In the genomic region with DNA sequence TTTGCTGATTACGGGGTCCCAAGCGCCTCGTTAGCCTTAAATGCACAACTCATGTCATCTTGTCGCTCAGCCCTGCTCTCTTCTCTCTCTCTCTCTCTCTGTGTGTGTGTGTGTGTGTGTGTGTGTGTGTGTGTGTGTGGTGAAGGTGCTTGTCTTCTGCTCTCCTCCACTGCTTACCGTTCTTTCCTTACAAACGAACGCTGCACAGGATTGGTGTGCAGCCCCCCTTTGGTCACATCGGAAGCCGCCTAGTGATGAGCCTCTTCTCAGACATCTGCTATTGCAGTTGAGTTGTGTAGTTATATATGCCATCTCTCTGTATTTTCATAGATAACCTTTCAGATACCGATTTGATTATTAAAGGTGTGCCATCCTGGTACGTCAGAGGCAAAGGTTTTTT, we compare ENCODE assay signal across 9 mouse cellular contexts. TPM values are rescaled to one million over a fixed set of nuclear protein-coding genes. Genes with fewer than 3 reads are reported as not detected.
DNase-seq lines count a peak whose midpoint lies in the region; ATAC-seq lines count a peak whose summit lies in the region.
"Had no signal": no experiment of that assay in that cellular context is flagged by ENCODE, and none has a peak within 500 bp of the region (broad histone marks: within the 10 kb centered on the region; RNA-seq: fewer than 3 reads in every experiment).

No protein-coding gene starts in this region.

- 9% methylated on average over 11 of the region's 11 CpGs for WGBS in heart, embryonic 14.5 days
- 2% methylated on average over 11 of the region's 11 CpGs for WGBS in forebrain, embryonic 13.5 days
- WGBS in liver, embryonic 15.5 days (ENCODE audit: insufficient replicate concordance): 8% methylated on average over 11 of the region's 11 CpGs

- no peak for ATAC-seq in heart, embryonic 14.5 days (ENCODE audit: insufficient number of reproducible peaks, insufficient read depth, low FRiP score, low read depth)
- ATAC-seq in CD4-positive, CD25-positive, alpha-beta regulatory T cell, adult 4 months: peak; percentile 12
- peak; percentile 15 for ATAC-seq in forebrain, embryonic 13.5 days
- no peak for ATAC-seq in liver, embryonic 15.5 days (ENCODE audit: insufficient read depth)

- H3K9me3 ChIP-seq in heart, embryonic 14.5 days (ENCODE audit: control insufficient read depth, low read length): no peaks in the 10 kb centered on the region
- no peaks in the 10 kb centered on the region for H3K9me3 ChIP-seq in forebrain, embryonic 13.5 days (replicated peaks)
- no peaks in the 10 kb centered on the region for H3K9me3 ChIP-seq in liver, embryonic 15.5 days (replicated peaks)

- no peak for DNase-seq in heart, postnatal 14 days
- no peak for DNase-seq in urinary bladder, postnatal 36 days (ENCODE audit: low spot score in 2 of 2)
- no peak for DNase-seq in cerebellum, postnatal 25 days
- no peak for DNase-seq in cerebellum, postnatal 36 days

- no peaks in the 10 kb centered on the region for H3K36me3 ChIP-seq in heart, embryonic 14.5 days (ENCODE audit: control insufficient read depth, insufficient read depth, low read length)
- no peaks in the 10 kb centered on the region for H3K36me3 ChIP-seq in forebrain, embryonic 13.5 days (ENCODE audit: poor library complexity, severe bottlenecking)
- H3K36me3 ChIP-seq in liver, embryonic 15.5 days (replicated peaks): no peaks in the 10 kb centered on the region

- peak overlapping the region; percentile 99 for H3K4me2 ChIP-seq in heart, embryonic 14.5 days (ENCODE audit: low read length)
- peak overlapping the region; percentile 77 for H3K4me2 ChIP-seq in forebrain, embryonic 13.5 days
- peak overlapping the region; percentile 90 for H3K4me2 ChIP-seq in liver, embryonic 15.5 days

- H3K9ac ChIP-seq in heart, embryonic 14.5 days (ENCODE audit: low read length): peak overlapping the region; percentile 69
- H3K9ac ChIP-seq in forebrain, embryonic 13.5 days: peak overlapping the region; percentile 99
- no peak overlapping the region for H3K9ac ChIP-seq in liver, embryonic 15.5 days

- no peak overlapping the region for H3K27ac ChIP-seq in heart, embryonic 14.5 days (replicated peaks in 1 of 2; ENCODE audit: control insufficient read depth in 1 of 2, insufficient read depth in 1 of 2, low read depth in 2 of 2, low read length in 2 of 2)
- H3K27ac ChIP-seq in forebrain, embryonic 13.5 days: peak overlapping the region; percentile 99
- H3K27ac ChIP-seq in liver, embryonic 15.5 days (replicated peaks): no peak overlapping the region

- peaks cover 28% of the 10 kb centered on the region for H3K27me3 ChIP-seq in heart, embryonic 14.5 days (ENCODE audit: control insufficient read depth, insufficient read depth, low read length)
- H3K27me3 ChIP-seq in forebrain, embryonic 13.5 days: no peaks in the 10 kb centered on the region
- peaks cover 42% of the 10 kb centered on the region for H3K27me3 ChIP-seq in liver, embryonic 15.5 days

- H3K4me3 ChIP-seq in heart, embryonic 14.5 days (ENCODE audit: control insufficient read depth in 1 of 2, insufficient read depth in 1 of 2, low read depth in 1 of 2, low read length in 2 of 2): peak overlapping the region; percentile 65 to 78
- peak overlapping the region; percentile 99 for H3K4me3 ChIP-seq in forebrain, embryonic 13.5 days
- H3K4me3 ChIP-seq in liver, embryonic 15.5 days (replicated peaks): peak overlapping the region; percentile 61

- peaks cover 0 to 2% of the 10 kb centered on the region in 2 experiments; a peak in 2 of 4 replicates for H3K4me1 ChIP-seq in heart, embryonic 14.5 days (ENCODE audit: control insufficient read depth in 2 of 2, insufficient read depth in 2 of 2, low read length in 2 of 2)
- H3K4me1 ChIP-seq in forebrain, embryonic 13.5 days: peaks cover 73% of the 10 kb centered on the region
- H3K4me1 ChIP-seq in liver, embryonic 15.5 days (replicated peaks): peaks cover 14% of the 10 kb centered on the region

- intact Hi-C loops in heart, postnatal 14 days (cut with DNase I): no loop called here

RNA-seq across cellular contexts. Expression of gene Slain1, which starts 1.1 kb away (rescaled TPM):
- 0.55 and 0.70 TPM in 2 replicates for polyA plus RNA-seq in heart, embryonic 14.5 days (2014; fragmentation: Nextera tagmentation; extraction: Ambion mirVana)
- total RNA-seq in heart, postnatal 14 days (2021): under 1 TPM; 0.17 to 0.68 TPM
- 10 to 100 TPM; 10.2 to 20.0 TPM for polyA plus RNA-seq in CD4-positive, CD25-positive, alpha-beta regulatory T cell, adult 4 months (2017; shearing (Covaris generic))
- polyA plus RNA-seq in forebrain, embryonic 13.5 days (2015; fragmentation: Nextera tagmentation; extraction: Ambion mirVana): 11.4 and 14.0 TPM in 2 replicates
- 0.16 and 0.22 TPM in 2 replicates for polyA plus RNA-seq in liver, embryonic 15.5 days (2015; fragmentation: Nextera tagmentation; extraction: Ambion mirVana)
- total RNA-seq: MEL had no signal

Comparison
In these comparisons a context has a peak if more than half of its experiments do, and no peak if none do; other contexts are left out.
1. ATAC-seq: peak in CD4-positive, CD25-positive, alpha-beta regulatory T cell, adult 4 months (single experiment) and forebrain, embryonic 13.5 days (single experiment); none in heart, embryonic 14.5 days (single experiment) and liver, embryonic 15.5 days (single experiment).
2. Peak in every context shown above with its lines, with median percentiles within 50 percentile points of each other: H3K4me2 ChIP-seq and H3K4me3 ChIP-seq.